Mouse (Mus musculus) layer of hippocampus, postnatal 10 days (tissue): Measurements from ENCODE around the gene Tmed5. TPM values are rescaled to one million over a fixed set of nuclear protein-coding genes. Genes with fewer than 3 reads are reported as not detected.
"Not testable (repeated sequence)": the region's sequence is repeated elsewhere in the genome, so short reads cannot be mapped to it uniquely, and the experiment has no call there.

Experiments used
- DNase-seq, 2 experiments: peaks; one replicate each; pipeline ENCODE4 v3.0.0; 2021; ENCODE audit warnings: low spot score in 2 of 2
- long read RNA-seq: library from polyadenylated mRNA; stranded (forward); transcript quantifications from one replicate; pipeline ENCODE4 v2.0.0, GENCODE M21; 2023
- total RNA-seq, 2 experiments: library from RNA; stranded (reverse); gene quantifications; 2 replicates each; pipeline ENCODE4 v1.2.3; 2021

Gene Tmed5
- total RNA-seq, result 10 to 100 TPM; 23.0 to 23.9 TPM
- long read RNA-seq, transcript Tmed5-201 (4 exons, 3,800 nt), result major isoform, 39 of 45 reads
- long read RNA-seq, partial matches to known transcripts, result 0 of 45 reads
- long read RNA-seq, other reads (novel, unspliced or antisense), result 4 of 45 reads

- peak; percentile 96 to 98 for DNase-seq
Observed at GRCm38 (mm10) chr5:108132441-108133243, at the start of gene Tmed5, which contains the start of gene Ccdc18. Gene Tmed5, minus strand, starts transcription at chr5:108132620. Gene Ccdc18, plus strand, starts transcription at chr5:108132875.

- DNase-seq, result peak; percentile 16 to 36
Observed at GRCm38 (mm10) chr5:108163695-108164094, 31.3 kb upstream of the Tmed5 start.

- DNase-seq, result no peak
Observed at GRCm38 (mm10) chr5:108160796-108161195, 28.4 kb upstream of the Tmed5 start.

- no peak for DNase-seq
Observed at GRCm38 (mm10) chr5:108152592-108152991, 20.2 kb upstream of the Tmed5 start.

- DNase-seq, result no peak
Observed at GRCm38 (mm10) chr5:108131849-108132440, 475 bp downstream of the Tmed5 start.

GRCm38 (mm10) chr5:108120221-108120900 lies 12.1 kb downstream of the Tmed5 start:
- DNase-seq, result no peak

DNA sequence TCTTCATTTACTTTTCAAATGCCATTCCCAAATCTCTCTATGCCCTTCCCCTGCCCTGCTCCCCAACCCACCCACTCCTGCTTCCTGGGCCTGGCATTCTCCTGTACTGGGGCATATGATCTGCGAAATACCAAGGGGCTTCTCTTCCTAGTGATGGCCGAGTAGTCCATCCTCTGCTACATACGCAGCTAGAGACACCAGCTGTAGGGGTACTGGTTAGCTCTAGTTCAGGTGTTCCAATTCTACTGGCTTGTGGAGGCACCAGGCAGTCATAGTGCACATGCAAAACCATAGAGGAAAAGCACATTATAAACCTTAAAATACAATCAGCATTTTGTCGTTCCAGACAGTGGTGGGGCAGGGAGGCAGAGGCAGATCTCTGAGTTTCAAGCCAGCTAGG lies 14.7 kb downstream of the Tmed5 start:
- DNase-seq, result no peak

GRCm38 (mm10) chr5:108109346-108109745 lies 23.1 kb downstream of the Tmed5 start:
- no peak for DNase-seq

DNA sequence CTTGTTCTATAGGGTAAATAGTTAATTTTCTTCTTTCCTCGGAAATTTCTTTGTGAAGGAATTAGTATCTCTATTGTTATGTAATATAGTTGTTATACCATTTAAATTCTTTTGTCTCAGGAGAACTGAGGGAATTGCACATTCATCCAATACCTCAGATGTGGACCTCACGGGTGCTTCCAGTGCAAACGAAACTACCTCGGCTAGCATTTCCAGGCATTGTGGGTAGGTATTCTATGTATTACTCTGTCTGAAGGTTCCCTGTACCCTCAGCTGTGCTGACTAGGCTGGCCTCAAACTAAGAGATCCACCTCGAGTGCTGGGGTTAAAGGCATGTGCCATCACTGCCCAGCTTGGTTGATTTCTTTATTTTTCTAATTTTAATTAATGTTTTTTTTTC lies 28.1 kb downstream of the Tmed5 start:
- no peak for DNase-seq

DNA sequence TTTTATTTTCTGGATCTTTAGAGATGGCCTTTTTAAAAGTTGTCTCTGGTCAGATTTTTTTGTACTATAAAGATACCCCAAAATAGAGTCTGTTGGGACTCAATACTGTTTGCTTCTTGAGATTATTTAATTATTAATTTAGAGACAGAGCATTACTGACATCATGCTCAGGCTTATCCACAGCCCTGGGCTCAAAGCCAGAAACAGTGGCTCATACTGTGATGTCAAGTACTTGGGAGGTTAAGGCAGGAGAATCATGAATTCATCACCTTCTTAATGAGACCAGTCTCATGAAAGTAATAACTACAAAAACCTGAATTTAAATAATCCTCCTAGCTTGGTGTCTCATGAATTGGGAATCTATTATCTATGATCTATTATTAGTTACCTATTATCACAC lies 32.2 kb downstream of the Tmed5 start:
- no peak for DNase-seq

DNA sequence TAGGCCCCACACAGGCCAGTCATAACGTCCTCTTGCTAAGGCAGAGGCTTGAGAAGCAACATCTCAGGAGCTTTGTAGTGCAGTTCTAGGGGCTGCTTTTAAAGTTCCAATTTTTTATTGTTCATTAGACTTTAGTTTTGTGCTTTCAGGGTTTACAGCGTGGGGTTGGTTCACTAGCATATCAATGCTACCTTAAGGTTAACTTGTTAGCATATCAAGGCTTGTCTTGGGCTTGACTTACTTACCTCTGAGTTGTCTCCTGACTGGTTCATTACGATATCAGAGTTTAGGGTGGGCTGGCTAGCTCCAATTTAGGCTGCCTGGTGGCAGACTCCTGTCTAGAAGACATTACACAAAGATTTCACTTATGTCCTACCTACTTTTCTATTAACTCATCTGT lies 34.7 kb downstream of the Tmed5 start:
- DNase-seq, result no peak

GRCm38 (mm10) chr5:108092731-108093130 lies 39.7 kb downstream of the Tmed5 start:
- not testable (repeated sequence) for DNase-seq

DNA sequence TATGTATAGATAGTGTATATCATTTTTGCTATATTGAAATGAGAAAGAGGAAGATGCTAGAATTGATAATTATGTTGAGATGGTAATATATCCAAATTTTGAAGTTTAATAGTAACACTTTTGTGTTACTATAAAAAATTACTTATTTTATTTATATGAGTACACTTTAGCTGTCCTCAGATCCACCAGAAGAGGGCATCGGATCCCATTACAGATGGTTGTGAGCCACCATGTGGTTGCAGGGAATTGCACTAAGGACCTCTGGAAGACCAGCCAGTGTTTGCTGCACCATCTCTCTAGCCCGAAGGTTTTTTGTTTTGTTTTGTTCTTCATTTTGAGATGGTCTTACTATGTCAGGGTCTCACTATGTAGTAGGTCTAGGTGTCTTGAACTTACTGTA lies 47.0 kb downstream of the Tmed5 start:
- DNase-seq, result no peak

DNA sequence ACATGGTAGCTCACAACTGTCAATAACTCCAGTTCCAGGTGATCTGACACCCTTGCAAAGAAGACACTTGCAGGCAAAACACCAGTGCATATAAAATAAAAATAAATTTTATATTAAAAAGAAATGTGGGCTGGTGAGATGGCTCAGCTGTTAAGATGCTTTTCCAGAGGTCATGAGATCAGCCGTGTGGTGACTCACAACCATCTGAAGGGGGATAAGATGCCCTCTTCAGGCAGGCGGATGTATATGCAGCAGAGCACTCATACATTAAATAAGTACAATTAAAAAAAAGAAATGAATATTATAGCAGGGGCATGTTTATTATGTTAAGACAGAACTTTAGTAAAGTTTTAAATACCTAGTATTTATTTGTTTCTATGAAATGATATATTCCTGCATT lies 50.0 kb downstream of the Tmed5 start:
- DNase-seq, result no peak

GRCm38 (mm10) chr5:108079603-108080002 lies 52.8 kb downstream of the Tmed5 start:
- DNase-seq, result no peak

DNA sequence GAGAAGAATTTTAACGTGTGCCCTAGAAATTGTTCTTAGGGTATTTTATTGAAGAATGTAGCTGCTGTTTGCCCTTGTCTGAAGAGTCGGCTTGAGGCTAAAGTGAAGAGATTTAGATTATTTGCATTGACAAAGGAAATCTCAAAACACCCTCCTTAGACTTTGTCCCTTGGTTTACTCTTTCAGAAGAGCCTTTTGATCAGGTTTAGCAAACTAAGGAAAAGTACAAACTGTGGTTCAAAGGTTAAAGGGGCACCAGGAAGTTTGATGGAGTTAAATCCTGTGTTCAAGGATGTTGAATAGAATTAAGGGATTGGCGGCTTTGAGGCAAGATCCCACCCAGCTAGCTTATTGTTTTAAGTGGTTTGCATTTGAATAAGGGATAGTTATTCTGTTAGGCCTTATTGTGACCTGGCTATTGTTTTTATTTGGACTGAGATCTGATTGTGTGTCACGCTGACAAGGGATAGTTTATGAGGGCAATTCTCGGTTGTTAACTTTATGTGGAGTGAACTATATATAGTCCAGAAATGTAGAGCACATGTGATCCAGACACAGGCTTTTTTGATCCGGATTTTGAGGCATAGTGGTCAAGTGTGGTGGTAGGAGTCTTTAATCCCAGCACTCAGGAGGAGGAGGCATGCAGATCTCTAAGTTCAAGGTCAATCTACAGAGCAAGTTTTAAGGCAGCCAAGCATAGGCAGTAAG lies 55.4 kb downstream of the Tmed5 start:
- no peak for DNase-seq

- no peak for DNase-seq
Observed at GRCm38 (mm10) chr5:108076241-108076640, 56.2 kb downstream of the Tmed5 start.

DNA sequence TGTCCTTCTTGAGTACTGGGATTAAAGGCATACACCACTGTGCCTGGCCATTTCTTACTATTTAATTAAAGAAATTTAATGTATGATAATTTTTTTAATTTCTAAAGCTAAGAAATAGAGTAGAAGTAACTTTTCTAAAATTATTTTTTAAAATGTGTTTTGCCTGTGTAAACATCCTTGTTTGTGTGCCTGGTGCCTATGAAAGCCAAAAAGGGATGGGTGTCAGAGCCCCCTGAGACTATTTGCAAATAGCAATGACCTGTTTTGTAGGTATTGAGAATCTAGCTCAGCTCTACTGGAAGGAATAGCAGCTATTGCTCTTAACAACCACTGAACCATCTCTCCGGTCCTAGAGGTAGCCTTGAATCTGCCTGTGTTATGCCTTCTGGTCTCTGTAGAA lies 60.1 kb downstream of the Tmed5 start:
- no peak for DNase-seq

DNA sequence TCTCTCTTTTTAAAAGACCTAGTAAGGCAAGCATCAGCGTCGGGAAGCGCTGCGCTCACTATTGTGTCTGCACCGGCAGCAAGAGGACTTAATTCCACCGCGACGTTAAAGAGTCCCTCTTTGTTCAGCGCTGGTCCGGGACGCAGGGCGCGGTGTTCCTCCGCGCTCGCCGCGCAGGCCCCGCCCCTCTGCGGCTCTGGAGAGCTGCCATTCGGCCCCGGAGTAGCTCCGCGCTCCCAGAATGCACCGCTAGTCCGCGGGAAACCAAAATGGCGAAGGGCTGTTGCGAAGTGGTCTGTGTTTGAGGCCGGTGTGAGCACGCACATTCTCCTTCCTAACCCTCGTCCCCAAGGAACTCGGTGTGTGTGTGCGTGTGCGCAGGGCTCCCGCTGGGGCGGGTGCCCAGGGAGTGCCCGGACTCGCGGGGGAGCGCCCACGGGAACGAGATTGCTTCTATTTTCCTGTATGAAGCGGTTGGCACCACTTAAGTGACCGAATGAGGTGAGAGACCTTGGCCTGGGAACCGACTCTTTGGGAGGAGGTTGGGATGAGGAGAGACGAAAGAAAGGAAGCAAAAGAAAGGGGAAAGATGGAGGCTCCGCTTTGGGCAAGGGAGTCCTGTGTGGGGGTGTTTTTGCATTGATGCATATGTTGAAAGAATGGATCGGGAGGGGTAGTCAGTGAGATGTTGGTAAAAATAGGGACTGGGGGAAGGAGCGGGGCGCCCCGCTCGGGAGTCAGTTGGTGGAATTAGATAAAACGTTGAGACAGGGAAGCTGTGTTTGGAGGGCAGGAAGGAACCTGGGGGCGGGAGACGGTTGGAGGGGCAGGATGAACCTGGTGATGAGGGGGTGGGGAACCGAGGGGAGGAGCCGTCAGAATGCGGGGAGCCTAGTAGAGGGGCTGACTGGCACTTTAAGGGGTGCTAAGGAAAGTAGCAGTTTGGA lies 66.7 kb downstream of the Tmed5 start, which contains the start of gene Mtf2:
TSS of gene Mtf2 (plus strand) at position 210 of the 947 bp plus-strand sequence.
- peak; percentile 97 to 99 for DNase-seq

- DNase-seq, result no peak
Observed at GRCm38 (mm10) chr5:108060413-108060812, 72.0 kb downstream of the Tmed5 start.
